Mouse (Mus musculus) G1E (cell line): Measurements from ENCODE around the gene Crp. TPM values are rescaled to one million over a fixed set of nuclear protein-coding genes. Genes with fewer than 3 reads are reported as not detected.

ENCODE experiments used
- ATAC-seq: 2 replicates; pipeline ENCODE4 v1.8.0; 2016; ENCODE audit warnings: mild to moderate bottlenecking; ENCODE audit not compliant: insufficient number of reproducible peaks, poor library complexity, low FRiP score, severe bottlenecking; ENCODE audit errors: extremely low read depth
- DNase-seq: peaks from one replicate; pipeline ENCODE4 v3.0.0; 2012; ENCODE audit warnings: low spot score
- H3K27me3 ChIP-seq: 2 replicates; pipeline ENCODE4 v1.6.1; 2012; ENCODE audit warnings: mild to moderate bottlenecking, low read length, inconsistent platforms; ENCODE audit not compliant: insufficient read depth
- H3K36me3 ChIP-seq: replicated peaks from 2 replicates; pipeline ENCODE3; 2012; ENCODE audit warnings: mild to moderate bottlenecking, inconsistent platforms
- H3K4me1 ChIP-seq: 2 replicates; pipeline ENCODE4 v1.6.1; 2012; ENCODE audit warnings: low read depth, low read length, inconsistent platforms, mixed read lengths; ENCODE audit not compliant: insufficient read depth
- H3K4me3 ChIP-seq: 2 replicates; pipeline ENCODE4 v1.5.1; 2012; ENCODE audit warnings: low read depth, mild to moderate bottlenecking, inconsistent platforms, low read length, moderate library complexity, mixed read lengths
- H3K9me3 ChIP-seq: replicated peaks from 2 replicates; pipeline ENCODE4 v1.6.1; 2012; ENCODE audit warnings: inconsistent platforms
- CTCF ChIP-seq: IDR thresholded peaks from 2 replicates; pipeline ENCODE4 v1.5.1; 2012; ENCODE audit warnings: low read depth, low read length, inconsistent platforms, mixed read lengths
- GATA1 ChIP-seq: IDR thresholded peaks from 2 replicates; pipeline ENCODE4 v1.6.1; 2012; ENCODE audit warnings: borderline replicate concordance, low read length, inconsistent platforms, mixed read lengths
- GATA2 ChIP-seq: IDR thresholded peaks from 2 replicates; pipeline ENCODE4 v1.6.1; 2012; ENCODE audit warnings: low read depth, low read length, inconsistent platforms, borderline replicate concordance
- POLR2AphosphoS5 ChIP-seq: IDR thresholded peaks from 2 replicates; pipeline ENCODE4 v1.6.1; 2012; ENCODE audit warnings: low read depth, low read length, inconsistent platforms; ENCODE audit not compliant: insufficient replicate concordance
- TAL1 ChIP-seq: conservative IDR thresholded peaks from 2 replicates; pipeline ENCODE4 v1.6.1; 2012; ENCODE audit warnings: low read depth, low read length, inconsistent platforms, mixed read lengths
- polyA plus RNA-seq: library from polyadenylated mRNA; stranded (reverse); fragments of >175 nt; gene quantifications from 2 replicates; pipeline ENCODE4 v1.2.3, GENCODE M21; 2012
- total RNA-seq, 2 experiments: library from RNA; stranded (forward) in 1 of 2; stranded (reverse) in 1 of 2; fragments of 200-1000 nt in 1 of 2; fragments of >200 nt in 1 of 2; fragmentation: Nextera tagmentation in 1 of 2; gene quantifications; 2 replicates each; pipeline ENCODE4 v1.2.3; 2014 to 2017

Crp gene
- not detected in 2 replicates for total RNA-seq (2014; fragmentation: Nextera tagmentation)
- total RNA-seq (2017): 0.16 and 0.17 TPM in 2 replicates
- polyA plus RNA-seq: not detected in 2 replicates

- Histone ChIP-seq H3K27me3 (no peaks in the 10 kb centered on the region), H3K4me3 (no peak within 1 kb of the TSS), H3K4me1 (no peaks in the 10 kb centered on the region), H3K36me3 (no peaks in the 10 kb centered on the region), H3K9me3 (0 out of 2 replicates have a peak, but pooled peaks cover 3% of the 10 kb centered on the region)
- ATAC-seq: no peak
- DNase-seq: no peak
- no peak for TF ChIP-seq GATA2
- TF ChIP-seq GATA1: no peak
- no peak for TF ChIP-seq TAL1
- no peak for TF ChIP-seq POLR2AphosphoS5
- TF ChIP-seq CTCF: no peak
Observed at GRCm38 (mm10) chr1:172697844-172698243, at the start of gene Crp. Gene Crp (plus strand): TSS chr1:172698055.

- DNase-seq (no peak), ATAC-seq (no peak)
- no peaks in the 10 kb centered on the region for H3K4me1 ChIP-seq
- no peak for TF ChIP-seq CTCF
- no peak for TF ChIP-seq GATA2
- TF ChIP-seq POLR2AphosphoS5: no peak
- no peak for TF ChIP-seq TAL1
- H3K36me3 ChIP-seq: no peaks in the 10 kb centered on the region
- H3K4me3 ChIP-seq: no peak overlapping the region
- peaks cover 15% of the 10 kb centered on the region for H3K9me3 ChIP-seq
- no peaks in the 10 kb centered on the region for H3K27me3 ChIP-seq
Observed at GRCm38 (mm10) chr1:172649396-172649795, 48.5 kb upstream of the Crp start.

- Histone ChIP-seq H3K4me3 (no peak overlapping the region), H3K36me3 (no peaks in the 10 kb centered on the region), H3K9me3 (peaks cover 20% of the 10 kb centered on the region), H3K4me1 (no peaks in the 10 kb centered on the region), H3K27me3 (no peaks in the 10 kb centered on the region)
- no peak for TF ChIP-seq GATA1
- no peak for TF ChIP-seq POLR2AphosphoS5
- no peak for TF ChIP-seq CTCF
- TF ChIP-seq TAL1: no peak
- no peak for TF ChIP-seq GATA2
- DNase-seq: no peak
- no peak for ATAC-seq
Observed at GRCm38 (mm10) chr1:172650519-172651287, 47.2 kb upstream of the Crp start.

- Histone ChIP-seq H3K36me3 (no peaks in the 10 kb centered on the region), H3K4me3 (no peak overlapping the region), H3K27me3 (no peaks in the 10 kb centered on the region), H3K4me1 (no peaks in the 10 kb centered on the region), H3K9me3 (peaks cover 23% of the 10 kb centered on the region)
- DNase-seq: no peak
- no peak for ATAC-seq
- TF ChIP-seq GATA2 (no peak), GATA1 (no peak)
Observed at GRCm38 (mm10) chr1:172651288-172651987, 46.4 kb upstream of the Crp start.

GRCm38 (mm10) chr1:172652040-172652662, 45.7 kb upstream of the Crp start:
- DNase-seq (no peak), ATAC-seq (no peak)
- Histone ChIP-seq H3K4me3 (no peak overlapping the region), H3K36me3 (no peaks in the 10 kb centered on the region), H3K9me3 (peaks cover 24% of the 10 kb centered on the region), H3K27me3 (no peaks in the 10 kb centered on the region), H3K4me1 (no peaks in the 10 kb centered on the region)
- no peak for TF ChIP-seq POLR2AphosphoS5
- TF ChIP-seq GATA1: no peak
- no peak for TF ChIP-seq CTCF
- TF ChIP-seq GATA2: no peak
- no peak for TF ChIP-seq TAL1

- Histone ChIP-seq H3K4me1 (no peaks in the 10 kb centered on the region), H3K36me3 (no peaks in the 10 kb centered on the region), H3K9me3 (peaks cover 32% of the 10 kb centered on the region), H3K4me3 (no peak overlapping the region), H3K27me3 (no peaks in the 10 kb centered on the region)
- DNase-seq (no peak), ATAC-seq (no peak)
- TF ChIP-seq POLR2AphosphoS5: no peak
- TF ChIP-seq GATA1: no peak
- no peak for TF ChIP-seq GATA2
- no peak for TF ChIP-seq CTCF
- no peak for TF ChIP-seq TAL1
Observed at GRCm38 (mm10) chr1:172653900-172654299, 44.0 kb upstream of the Crp start.
